Mouse (Mus musculus) liver, postnatal 0 days (tissue): Measurements from ENCODE around the gene Mmp15.

ENCODE experiments used
- CTCF ChIP-seq: sonication (generic); IDR thresholded peaks from 2 replicates; pipeline ENCODE4 v1.5.1; 2016; ENCODE audit warnings: antibody characterized with exemption, low read depth
- EP300 ChIP-seq: IDR thresholded peaks from 2 replicates; pipeline ENCODE4 v1.6.1; 2016; ENCODE audit warnings: antibody characterized with exemption, low read depth, mild to moderate bottlenecking

- TF ChIP-seq EP300 (no peak), CTCF (no peak)
Measured at GRCm38 (mm10) chr8:95386037-95386436, 34.0 kb downstream of the Mmp15 start.
